Mouse (Mus musculus) gastrocnemius, adult 2 months (tissue): ENCODE data around the gene Gm21874. TPM values are rescaled to one million over a fixed set of nuclear protein-coding genes. Genes with fewer than 3 reads are reported as not detected.
"Not testable (repeated sequence)": the region's sequence is repeated elsewhere in the genome, so short reads cannot be mapped to it uniquely, and the experiment has no call there.

Experiments
- DNase-seq: peaks from one replicate; pipeline ENCODE4 v3.0.0; 2022
- H3K27ac ChIP-seq: fragments of 200-600 bp; 2 replicates; pipeline ENCODE4 v1.8.1; 2022; ENCODE audit warnings: mild to moderate bottlenecking
- H3K4me3 ChIP-seq: fragments of 200-600 bp; 2 replicates; pipeline ENCODE4 v1.8.1; 2022; ENCODE audit warnings: mild to moderate bottlenecking, moderate library complexity
- intact Hi-C: fragments of 180-260 bp; cut with DNase I; formaldehyde crosslinking; loops from one replicate; pipeline ENCODE4 v1.15.1; 2025
- long read RNA-seq, 2 experiments: library from polyadenylated mRNA; stranded (forward); transcript quantifications; one replicate each; pipeline ENCODE4 v2.0.0; 2021
- total RNA-seq, 2 experiments: library from RNA; stranded (reverse); gene quantifications; 2 replicates each; pipeline ENCODE4 v1.2.3; 2021

Gene Gm21874
- total RNA-seq: not detected
- long read RNA-seq, experiment 1: 0 reads
- long read RNA-seq, experiment 2: 0 reads

DNA sequence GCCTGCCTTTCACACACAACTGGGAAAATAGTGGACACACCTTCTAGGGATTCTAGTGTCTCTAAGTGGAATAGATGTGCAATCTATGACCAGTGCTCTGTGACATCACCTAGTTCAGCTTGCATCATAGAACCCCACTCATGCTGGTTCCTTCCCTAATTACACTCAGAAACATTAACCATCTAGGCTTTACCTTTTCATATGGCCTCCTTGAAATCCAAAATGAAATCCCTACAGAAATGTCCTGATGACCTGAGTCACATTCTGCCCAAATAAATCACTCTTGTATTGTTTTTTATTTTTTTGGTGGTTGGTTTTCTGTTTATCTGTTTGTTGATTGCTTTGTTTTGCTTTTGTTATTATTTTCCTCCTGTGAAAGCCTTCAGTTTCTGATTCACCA, at the start of gene Gm21874:
Gene Gm21874, minus strand, starts transcription at position 101 of the 400 bp plus-strand sequence.
- H3K27ac ChIP-seq, intact Hi-C loops, DNase-seq, H3K4me3 ChIP-seq: not testable (repeated sequence)

Other genes with a start within 250 kb of the Gm21874 start
- not detected for gene Gm21721, start 214.0 kb downstream of the Gm21874 start, total RNA-seq
- not detected for gene Gm21812, start 69.0 kb downstream of the Gm21874 start, total RNA-seq